Mouse (Mus musculus) Muller cell, postnatal 12 days (primary cell): ENCODE data around the gene Atp2a3.
A peak's percentile ranks its signal among the peaks of the same experiment; 100 is the strongest.

ENCODE experiments used
- DNase-seq: peaks from one replicate; pipeline ENCODE4 v3.0.0-alpha.2; 2015; ENCODE audit errors: inconsistent ontology term

Atp2a3 gene

GRCm38 (mm10) chr11:73036889-73037288 is 75.9 kb downstream of the Atp2a3 start:
- DNase-seq: peak; percentile 80

- no peak for DNase-seq
Measured at GRCm38 (mm10) chr11:73037691-73038090, 76.7 kb downstream of the Atp2a3 start.

GRCm38 (mm10) chr11:73039102-73039799 is 78.3 kb downstream of the Atp2a3 start:
- peak; percentile 51 for DNase-seq
